Mouse (Mus musculus) liver, adult 2 months (tissue): ENCODE data around the gene Romo1. TPM values are rescaled to one million over a fixed set of nuclear protein-coding genes. Genes with fewer than 3 reads are reported as not detected.

ENCODE experiments used
- DNase-seq: peaks from one replicate; pipeline ENCODE4 v3.0.0-alpha.2; 2011; ENCODE audit warnings: low read depth, low spot score; ENCODE audit errors: extremely low read depth
- H3K27ac ChIP-seq: fragments of 200-500 bp; replicated peaks from 2 replicates; pipeline ENCODE4 v1.5.1; 2012; ENCODE audit warnings: low read depth, mild to moderate bottlenecking, control low read depth, inconsistent platforms, low read length; ENCODE audit not compliant: insufficient read depth
- H3K27me3 ChIP-seq: fragments of 200-500 bp; 2 replicates; pipeline ENCODE4 v1.6.1; 2012; ENCODE audit warnings: mild to moderate bottlenecking, moderate library complexity, low read length, inconsistent platforms; ENCODE audit not compliant: control insufficient read depth, insufficient read depth
- H3K36me3 ChIP-seq: fragments of 200-500 bp; 2 replicates; pipeline ENCODE4 v1.6.1; 2012; ENCODE audit warnings: low read length, inconsistent platforms; ENCODE audit not compliant: control insufficient read depth, insufficient read depth
- H3K4me1 ChIP-seq: fragments of 200-500 bp; 2 replicates; pipeline ENCODE4 v1.6.1; 2011; ENCODE audit warnings: low read length; ENCODE audit not compliant: control insufficient read depth, insufficient read depth
- H3K4me3 ChIP-seq: fragments of 200-500 bp; 2 replicates; pipeline ENCODE4 v1.5.1; 2011; ENCODE audit warnings: low read depth, mild to moderate bottlenecking, control low read depth, low read length, moderate library complexity; ENCODE audit not compliant: insufficient read depth
- H3K79me2 ChIP-seq: fragments of 200-500 bp; 2 replicates; pipeline ENCODE4 v1.6.1; 2012; ENCODE audit warnings: inconsistent platforms, mild to moderate bottlenecking, low read length, moderate library complexity; ENCODE audit not compliant: control insufficient read depth, insufficient read depth
- H3K9ac ChIP-seq: fragments of 200-500 bp; 2 replicates; pipeline ENCODE4 v1.6.1; 2012; ENCODE audit warnings: low read depth, mild to moderate bottlenecking, control low read depth, inconsistent platforms, low read length
- CTCF ChIP-seq: fragments of 200-500 bp; IDR thresholded peaks from 2 replicates; pipeline ENCODE4 v1.5.1; 2011; ENCODE audit warnings: low read depth, low read length, control low read depth
- POLR2A ChIP-seq: fragments of 200-500 bp; IDR thresholded peaks from 2 replicates; pipeline ENCODE4 v1.6.1; 2011; ENCODE audit warnings: low read length, control low read depth; ENCODE audit not compliant: insufficient read depth; ENCODE audit errors: extremely low read depth
- WGBS: fragments of 180-500 bp; shearing (Covaris S2); methylation state at CpG from one replicate; pipeline ENCODE4 v1.1.7; 2018; 5-methylcytosine and 5-hydroxymethylcytosine counted together
- polyA plus RNA-seq: library from polyadenylated mRNA; depleted of rRNA; stranded (reverse); fragments of >200 nt; gene quantifications from 2 replicates; pipeline ENCODE4 v1.2.3, GENCODE M21; 2012
- total RNA-seq: library from RNA; depleted of rRNA; stranded (reverse); fragments of >200 nt; gene quantifications from 2 replicates; pipeline ENCODE4 v1.2.3, GENCODE M21; 2014

The Romo1 gene
- total and polyA plus RNA-seq, 2 experiments = 152 to 252 TPM

DNA sequence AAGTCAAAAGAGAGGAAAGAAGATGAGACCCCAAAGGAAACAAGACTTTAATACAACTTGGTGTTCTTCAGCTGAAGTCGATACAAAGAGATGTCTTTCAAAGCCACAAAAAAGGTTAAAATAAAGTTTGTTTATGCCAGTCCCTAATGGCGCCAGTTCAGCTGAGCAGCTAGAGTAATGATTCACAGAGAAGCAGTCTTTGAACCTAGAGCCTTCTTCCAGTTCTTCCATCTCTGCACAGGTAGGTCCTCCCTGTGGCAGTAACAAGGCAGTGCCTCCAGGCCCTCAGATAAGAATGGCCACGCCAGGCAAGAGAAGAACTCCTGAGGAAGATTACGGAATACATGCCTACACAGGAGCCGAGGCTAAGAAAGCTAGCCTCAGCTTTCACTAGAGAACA, 20.1 kb upstream of the Romo1 start:
- DNase-seq = no peak
- TF ChIP-seq CTCF (no peak), POLR2A (no peak)
- WGBS = 89% methylated on average over 5 of the region's 5 CpGs
- no peak overlapping the region for H3K9ac ChIP-seq
- no peaks in the 10 kb centered on the region for H3K27me3 ChIP-seq
- H3K27ac ChIP-seq = no peak overlapping the region
- no peak overlapping the region for H3K4me3 ChIP-seq
- H3K36me3 ChIP-seq = peaks cover 31% of the 10 kb centered on the region
- H3K4me1 ChIP-seq = no peaks in the 10 kb centered on the region
- no peaks in the 10 kb centered on the region for H3K79me2 ChIP-seq

DNA sequence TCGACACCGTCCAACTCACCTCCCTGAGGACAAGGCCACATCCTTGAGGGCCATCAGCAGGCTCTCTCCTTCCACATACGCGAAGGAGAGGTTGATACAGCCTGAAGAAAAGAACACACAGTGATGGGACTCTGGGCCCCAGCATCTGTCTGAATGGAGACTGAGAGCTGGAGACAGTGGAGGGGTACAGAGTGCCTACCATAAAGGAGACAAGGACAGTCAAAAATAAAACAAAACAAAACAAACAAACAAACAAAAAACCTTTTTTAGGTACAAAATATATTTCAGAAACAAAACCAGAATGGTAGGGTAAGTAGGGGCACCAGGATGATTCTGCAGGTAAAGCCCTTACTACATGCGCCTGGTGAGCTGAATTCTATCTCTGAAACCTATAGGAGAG, 16.8 kb upstream of the Romo1 start, which contains the start of gene Gm28036:
Gene Gm28036, minus strand, starts transcription at position 101 of the 400 bp plus-strand sequence.
- no peaks in the 10 kb centered on the region for H3K4me1 ChIP-seq
- DNase-seq = no peak
- H3K4me3 ChIP-seq = no peak within 1 kb of the TSS
- no peak within 1 kb of the TSS for H3K9ac ChIP-seq
- no peak within 1 kb of the TSS for H3K27ac ChIP-seq
- peaks cover 44% of the 10 kb centered on the region for H3K36me3 ChIP-seq
- TF ChIP-seq POLR2A = no peak
- no peak for TF ChIP-seq CTCF
- H3K79me2 ChIP-seq = no peaks in the 10 kb centered on the region
- WGBS = 95% methylated on average over 5 of the region's 5 CpGs
- no peaks in the 10 kb centered on the region for H3K27me3 ChIP-seq

DNA sequence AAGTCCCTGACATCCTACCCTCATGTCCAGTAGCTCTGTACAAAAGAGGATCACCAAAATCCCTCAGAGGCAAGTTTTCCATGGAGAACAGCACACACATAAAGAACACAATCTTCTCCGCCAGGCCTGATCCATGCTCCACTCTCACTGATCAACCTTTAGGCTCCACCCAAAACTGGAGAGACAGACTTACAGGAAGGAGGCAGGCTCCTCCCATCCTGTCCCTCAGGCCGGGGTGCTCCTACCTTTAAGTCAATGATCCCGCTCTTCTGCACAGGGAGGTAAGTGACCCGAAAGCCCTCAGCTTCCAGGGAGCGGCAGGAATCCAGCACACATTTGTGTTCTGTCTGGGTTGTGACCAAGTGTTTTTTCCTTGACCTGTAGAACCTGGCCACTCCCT, 9.7 kb upstream of the Romo1 start:
- H3K4me3 ChIP-seq = no peak overlapping the region
- TF ChIP-seq POLR2A = no peak
- no peak for TF ChIP-seq CTCF
- WGBS = 89% methylated on average over 5 of the region's 5 CpGs
- H3K9ac ChIP-seq = no peak overlapping the region
- DNase-seq = no peak
- H3K27me3 ChIP-seq = no peaks in the 10 kb centered on the region
- H3K36me3 ChIP-seq = peaks cover 26% of the 10 kb centered on the region
- H3K4me1 ChIP-seq = no peaks in the 10 kb centered on the region
- no peaks in the 10 kb centered on the region for H3K79me2 ChIP-seq
- H3K27ac ChIP-seq = no peak overlapping the region

DNA sequence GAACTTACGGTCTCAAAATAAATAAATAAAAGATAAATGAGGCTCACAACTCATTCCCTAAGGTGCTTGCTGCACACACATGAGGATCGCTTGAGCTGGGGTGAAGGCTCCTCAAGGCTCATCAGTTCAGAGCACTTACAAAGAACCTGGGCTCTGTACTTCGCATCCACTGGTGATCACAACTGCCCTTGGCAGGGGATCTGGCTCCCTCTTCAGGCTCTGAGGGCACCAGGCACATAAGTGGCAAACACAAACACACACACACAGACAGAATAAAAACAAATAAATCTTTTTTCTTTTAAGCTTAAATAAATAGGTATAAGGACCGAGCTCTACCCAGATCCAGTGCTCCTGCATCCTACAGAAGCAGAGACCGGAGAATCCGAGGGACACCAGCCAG, 8.1 kb upstream of the Romo1 start:
- Histone ChIP-seq H3K27me3 (no peaks in the 10 kb centered on the region), H3K4me3 (no peak overlapping the region), H3K36me3 (peaks cover 27% of the 10 kb centered on the region), H3K4me1 (no peaks in the 10 kb centered on the region), H3K9ac (no peak overlapping the region), H3K27ac (no peak overlapping the region), H3K79me2 (no peaks in the 10 kb centered on the region)
- no peak for DNase-seq
- TF ChIP-seq POLR2A (no peak), CTCF (peak; percentile 55)
- 93% methylated on average over 6 of the region's 6 CpGs for WGBS

DNA sequence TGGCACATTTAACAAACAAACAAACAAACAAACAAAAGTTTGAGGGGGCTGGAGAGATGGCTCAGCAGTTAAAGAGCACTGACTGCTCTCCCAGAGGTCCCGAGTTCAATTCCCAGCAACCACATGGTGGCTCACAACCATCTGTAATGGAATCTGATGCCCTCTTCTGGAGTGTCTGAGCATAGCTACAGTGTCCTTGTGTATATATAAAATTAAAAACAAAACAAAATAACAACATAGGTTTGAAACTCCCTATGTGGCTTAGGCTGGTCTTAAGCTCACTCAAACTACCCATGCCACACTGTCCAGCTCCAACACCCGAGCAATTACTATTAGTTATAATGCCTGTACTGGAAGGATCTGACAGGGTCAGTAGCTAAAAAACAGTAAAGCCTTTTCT, 1.0 kb upstream of the Romo1 start:
- H3K36me3 ChIP-seq = peaks cover 19% of the 10 kb centered on the region
- H3K27me3 ChIP-seq = no peaks in the 10 kb centered on the region
- H3K4me1 ChIP-seq = peaks cover 4% of the 10 kb centered on the region; the same call in 1 of the 2 replicates
- WGBS = 90% methylated on average over 2 of the region's 2 CpGs
- no peaks in the 10 kb centered on the region for H3K79me2 ChIP-seq
- H3K9ac ChIP-seq = no peak overlapping the region
- no peak for DNase-seq
- TF ChIP-seq POLR2A (no peak), CTCF (no peak)
- H3K27ac ChIP-seq = no peak overlapping the region; the same call in 1 of the 2 replicates
- H3K4me3 ChIP-seq = no peak overlapping the region

DNA sequence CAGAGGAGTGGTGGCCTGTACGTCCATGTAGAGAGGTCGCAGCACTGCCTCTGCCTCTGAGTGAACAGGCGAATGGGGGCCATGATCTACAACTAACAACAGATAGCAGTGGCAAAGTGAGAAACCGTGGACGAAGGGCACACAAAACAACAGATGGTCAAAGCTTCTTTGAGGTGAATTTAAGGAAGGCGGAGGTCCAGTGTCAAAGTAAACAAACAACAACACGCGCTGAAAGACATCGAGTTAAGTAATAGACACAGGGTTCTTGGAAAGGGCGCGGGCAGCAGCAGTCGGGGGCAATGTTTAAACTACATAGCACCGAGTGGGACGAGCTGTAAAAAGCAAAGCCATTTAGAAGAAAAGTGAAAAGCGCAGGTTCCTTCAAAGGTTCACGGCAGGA, 472 bp upstream of the Romo1 start:
- WGBS = 3% methylated on average over 16 of the region's 16 CpGs
- H3K4me1 ChIP-seq = peaks cover 4% of the 10 kb centered on the region; the same call in 1 of the 2 replicates
- H3K9ac ChIP-seq = peak overlapping the region; percentile 87
- H3K36me3 ChIP-seq = peaks cover 24% of the 10 kb centered on the region
- peak overlapping the region; percentile 70 for H3K4me3 ChIP-seq
- TF ChIP-seq CTCF = no peak
- TF ChIP-seq POLR2A = no peak
- peak overlapping the region; percentile 43 for H3K27ac ChIP-seq
- H3K79me2 ChIP-seq = no peaks in the 10 kb centered on the region
- no peaks in the 10 kb centered on the region for H3K27me3 ChIP-seq
- no peak for DNase-seq
